Mouse (Mus musculus) hindbrain, embryonic 10.5 days (tissue): ENCODE measurements around the gene Slc22a20. TPM values are rescaled to one million over a fixed set of nuclear protein-coding genes. Genes with fewer than 3 reads are reported as not detected.

Experiments
- DNase-seq: peaks from one replicate; pipeline ENCODE4 v3.0.0-alpha.2; 2017; ENCODE audit warnings: low spot score
- H3K27ac ChIP-seq: fragments of 300-500 bp; sonication (generic); 2 replicates; pipeline ENCODE4 v1.5.1; 2016; ENCODE audit warnings: mild to moderate bottlenecking, moderate library complexity
- H3K27me3 ChIP-seq: fragments of 300-500 bp; sonication (generic); 2 replicates; pipeline ENCODE4 v1.6.1; 2016; ENCODE audit warnings: mild to moderate bottlenecking; ENCODE audit not compliant: poor library complexity, insufficient read depth, severe bottlenecking
- H3K36me3 ChIP-seq: fragments of 300-500 bp; sonication (generic); 2 replicates; pipeline ENCODE4 v1.6.1; 2016; ENCODE audit warnings: mild to moderate bottlenecking, moderate library complexity
- H3K4me1 ChIP-seq: fragments of 300-500 bp; sonication (generic); replicated peaks from 2 replicates; pipeline ENCODE4 v1.6.1; 2016; ENCODE audit warnings: mild to moderate bottlenecking
- H3K4me3 ChIP-seq: fragments of 300-500 bp; sonication (generic); 2 replicates; pipeline ENCODE4 v1.5.1; 2016; ENCODE audit warnings: mild to moderate bottlenecking, moderate library complexity
- H3K9me3 ChIP-seq: fragments of 300-500 bp; sonication (generic); 2 replicates; pipeline ENCODE4 v1.6.1; 2016; ENCODE audit warnings: mild to moderate bottlenecking, moderate library complexity
- WGBS: fragments of 180-500 bp; shearing (Covaris S2); methylation state at CpG from one replicate; pipeline ENCODE4 v1.1.7; 2016; 5-methylcytosine and 5-hydroxymethylcytosine counted together
- polyA plus RNA-seq: library from polyadenylated mRNA; unstranded; fragments of >200 nt; fragmentation: Nextera tagmentation; extraction: Ambion mirVana; gene quantifications from 2 replicates; pipeline ENCODE4 v1.2.1, GENCODE M21; 2016

The Slc22a20 gene
- polyA plus RNA-seq, 1 experiment from 2014 or later: not detected

DNA sequence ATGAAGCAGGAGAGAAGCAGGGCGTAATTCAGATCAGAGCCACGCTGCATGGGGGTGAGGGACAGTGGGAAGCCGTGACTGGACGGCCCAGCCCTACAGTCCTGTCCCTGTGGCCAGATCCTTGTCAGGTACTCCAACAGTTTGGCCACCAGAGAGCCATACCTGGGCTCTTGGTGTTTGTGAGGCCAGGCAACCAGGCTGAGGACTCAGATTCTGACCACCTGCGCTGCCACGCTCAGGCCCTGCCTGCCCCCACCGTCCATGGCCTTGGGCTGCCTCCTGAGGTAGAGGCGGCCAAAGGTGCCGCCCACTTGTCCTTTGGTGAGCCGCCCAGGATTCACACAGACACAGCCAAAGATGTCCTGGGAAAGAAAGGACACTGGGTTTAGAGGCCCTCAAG lies 45.3 kb downstream of the Slc22a20 start:
- H3K27ac ChIP-seq: no peak overlapping the region
- WGBS: 92% methylated on average over 10 of the region's 10 CpGs
- DNase-seq: no peak
- peaks cover 64% of the 10 kb centered on the region for H3K36me3 ChIP-seq
- peaks cover 21% of the 10 kb centered on the region for H3K4me1 ChIP-seq
- H3K4me3 ChIP-seq: no peak overlapping the region
- H3K27me3 ChIP-seq: no peaks in the 10 kb centered on the region
- no peaks in the 10 kb centered on the region for H3K9me3 ChIP-seq

DNA sequence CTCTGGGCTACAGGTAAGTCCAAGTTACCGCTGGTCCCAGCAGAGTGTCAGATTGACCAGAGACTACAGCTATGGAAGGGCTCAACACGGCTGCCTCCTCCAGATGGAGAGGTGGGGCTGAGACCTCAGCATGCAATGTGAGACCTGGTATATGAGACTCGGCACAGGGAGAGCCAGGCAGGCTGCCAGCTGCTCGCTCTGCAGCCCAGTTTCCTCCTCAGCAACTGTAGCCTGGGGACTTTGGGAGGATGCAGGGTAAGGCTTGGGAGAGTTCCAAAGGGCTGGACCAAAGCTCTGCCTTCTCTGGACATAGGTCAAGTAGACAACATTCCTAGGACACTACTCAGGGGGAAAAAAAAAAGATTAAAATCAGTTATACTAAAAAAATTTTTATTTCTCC lies 45.8 kb downstream of the Slc22a20 start:
- no peaks in the 10 kb centered on the region for H3K27me3 ChIP-seq
- H3K9me3 ChIP-seq: no peaks in the 10 kb centered on the region
- 82% methylated on average over 4 of the region's 4 CpGs for WGBS
- H3K4me3 ChIP-seq: no peak overlapping the region
- DNase-seq: no peak
- peaks cover 26% of the 10 kb centered on the region for H3K4me1 ChIP-seq
- no peak overlapping the region for H3K27ac ChIP-seq
- H3K36me3 ChIP-seq: peaks cover 60% of the 10 kb centered on the region

DNA sequence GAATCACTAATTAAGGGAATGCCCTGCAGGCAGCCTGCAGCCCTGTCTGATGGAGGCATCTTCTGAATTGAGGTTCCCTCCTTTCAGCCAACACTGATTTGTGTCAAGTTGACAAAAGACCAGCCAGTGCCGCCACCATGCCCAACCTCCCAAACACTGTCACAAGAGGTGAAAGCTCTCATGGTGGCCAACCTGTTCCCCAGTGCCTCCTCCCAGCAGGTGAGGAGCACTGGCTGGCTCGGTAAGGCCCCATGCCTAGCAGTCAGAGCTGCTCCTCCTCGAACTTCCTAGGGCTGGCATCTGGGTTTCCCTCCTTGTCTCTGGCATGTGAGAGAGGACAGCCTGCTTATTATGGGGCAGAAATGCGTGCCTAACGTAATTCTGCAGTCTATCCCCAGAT lies 46.2 kb downstream of the Slc22a20 start:
- H3K36me3 ChIP-seq: peaks cover 55% of the 10 kb centered on the region
- WGBS: 83% methylated on average over 5 of the region's 5 CpGs
- H3K4me3 ChIP-seq: no peak overlapping the region
- no peak overlapping the region for H3K27ac ChIP-seq
- H3K27me3 ChIP-seq: no peaks in the 10 kb centered on the region
- no peak for DNase-seq
- H3K4me1 ChIP-seq: peaks cover 31% of the 10 kb centered on the region
- H3K9me3 ChIP-seq: no peaks in the 10 kb centered on the region

DNA sequence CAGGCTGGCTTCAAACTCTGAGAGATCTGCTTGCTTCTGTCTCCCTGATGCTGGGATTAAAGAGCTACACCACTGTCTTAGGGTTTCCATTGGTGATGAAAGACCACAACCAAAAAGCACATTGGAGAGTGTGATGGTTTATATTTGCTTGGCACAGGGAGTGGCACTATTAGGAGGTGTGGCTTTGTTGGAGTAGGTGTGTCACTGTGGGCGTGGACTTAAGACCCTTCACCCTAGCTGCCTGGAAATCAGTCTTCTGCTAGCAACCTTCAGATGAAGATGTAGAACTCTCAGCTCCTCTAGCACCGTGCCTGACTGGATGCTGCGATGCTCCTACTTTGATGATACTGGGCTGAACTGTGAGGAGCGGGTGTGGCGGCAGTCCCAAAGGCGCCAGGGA lies 47.4 kb downstream of the Slc22a20 start:
- no peak overlapping the region for H3K27ac ChIP-seq
- no peak overlapping the region for H3K4me3 ChIP-seq
- DNase-seq: no peak
- peaks cover 43% of the 10 kb centered on the region for H3K36me3 ChIP-seq
- H3K9me3 ChIP-seq: no peaks in the 10 kb centered on the region
- H3K4me1 ChIP-seq: peaks cover 32% of the 10 kb centered on the region
- H3K27me3 ChIP-seq: no peaks in the 10 kb centered on the region
- 89% methylated on average over 6 of the region's 6 CpGs for WGBS

DNA sequence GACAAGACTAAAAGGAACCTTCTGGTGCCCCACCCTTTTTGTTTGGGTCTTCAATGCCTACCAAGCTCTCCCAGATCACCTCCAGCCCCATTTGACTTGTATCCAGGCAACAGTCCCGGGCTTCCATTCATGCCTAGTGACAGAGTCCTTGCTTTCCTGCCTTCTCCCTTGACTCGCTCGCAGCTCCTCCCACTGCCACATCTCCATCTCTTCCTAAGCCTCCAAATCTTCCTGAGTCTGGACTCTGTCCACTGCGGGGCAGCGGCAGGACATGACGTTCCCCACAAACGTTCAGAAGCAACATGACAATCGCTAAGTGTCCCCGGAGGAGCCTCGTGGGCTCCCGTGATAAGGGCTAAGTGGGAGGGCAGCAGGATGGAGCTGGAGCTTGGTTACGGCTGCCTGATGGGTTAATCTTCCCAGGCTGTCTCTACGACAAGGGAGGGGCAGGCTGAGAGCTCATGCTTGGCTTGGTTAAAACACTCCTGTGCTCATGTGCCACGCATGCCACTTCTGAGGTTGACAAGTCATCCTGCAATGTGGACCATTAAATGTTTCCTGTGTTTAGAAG lies 48.0 kb downstream of the Slc22a20 start:
- H3K4me1 ChIP-seq: peaks cover 32% of the 10 kb centered on the region
- peak overlapping the region; percentile 67 for H3K27ac ChIP-seq
- H3K4me3 ChIP-seq: peak overlapping the region; percentile 23; the same call in 1 of the 2 replicates
- peak; percentile 27 for DNase-seq
- H3K9me3 ChIP-seq: no peaks in the 10 kb centered on the region
- peaks cover 37% of the 10 kb centered on the region for H3K36me3 ChIP-seq
- H3K27me3 ChIP-seq: no peaks in the 10 kb centered on the region
- 34% methylated on average over 14 of the region's 14 CpGs for WGBS

DNA sequence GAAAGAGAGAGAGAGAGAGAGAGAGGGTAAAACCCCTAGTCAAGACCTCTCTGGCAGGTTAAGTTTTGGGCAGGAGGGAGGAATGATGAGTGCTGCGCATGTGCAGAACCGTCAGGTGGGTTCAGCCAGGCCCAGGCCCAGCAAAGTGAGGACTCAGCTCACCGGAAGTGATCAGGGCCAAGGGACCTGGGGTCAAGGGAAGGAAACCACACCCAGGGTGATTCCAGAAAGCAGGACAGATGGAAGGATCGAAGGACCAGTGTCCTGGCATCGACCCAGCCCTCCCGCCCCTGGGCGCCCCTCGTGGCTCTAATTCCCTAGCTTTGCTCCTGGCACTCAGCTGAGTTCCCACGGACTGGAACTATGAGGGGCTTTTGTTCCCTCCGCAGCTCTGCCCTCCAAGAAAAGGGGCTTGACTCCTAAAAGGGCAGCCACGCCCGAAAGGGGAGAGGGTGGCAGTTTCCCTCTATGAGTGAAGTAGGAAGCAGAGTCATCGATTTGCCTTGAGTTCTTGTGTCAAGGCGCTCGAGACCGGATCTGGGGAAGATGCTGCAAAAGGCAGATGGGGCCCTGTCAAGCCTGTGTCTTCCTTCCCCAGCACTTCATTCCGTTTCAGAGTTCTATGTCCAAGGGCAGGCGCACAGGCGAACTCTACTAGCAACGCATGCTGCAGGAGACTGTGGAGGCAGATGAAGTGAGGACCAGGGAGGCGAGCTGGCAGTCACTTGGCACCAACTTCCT lies 48.7 kb downstream of the Slc22a20 start:
- Histone ChIP-seq H3K27me3 (no peaks in the 10 kb centered on the region), H3K4me1 (peaks cover 32% of the 10 kb centered on the region), H3K27ac (peak overlapping the region; percentile 67), H3K4me3 (peak overlapping the region; percentile 23), H3K36me3 (peaks cover 30% of the 10 kb centered on the region), H3K9me3 (no peaks in the 10 kb centered on the region)
- WGBS: 77% methylated on average over 21 of the region's 21 CpGs
- no peak for DNase-seq

DNA sequence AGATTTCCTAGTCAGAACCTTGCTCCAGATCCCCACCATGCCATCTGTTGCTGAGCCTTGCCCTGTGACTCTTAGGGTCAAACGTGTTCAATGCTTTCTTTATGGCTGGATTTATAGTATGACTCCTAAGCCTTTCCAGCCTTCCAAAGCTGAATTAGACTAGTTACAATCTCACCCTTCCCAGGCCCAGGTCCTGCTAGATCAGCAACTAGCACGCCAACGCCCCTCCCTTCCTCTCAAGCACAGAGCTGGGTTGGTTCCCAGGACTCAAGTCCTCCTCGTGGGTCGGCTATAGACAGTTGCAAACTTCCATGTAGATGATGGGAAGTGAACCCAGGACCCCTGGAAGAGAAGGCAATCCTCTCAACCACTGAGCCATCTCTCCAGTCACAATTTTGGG lies 50.3 kb downstream of the Slc22a20 start:
- no peak overlapping the region for H3K4me3 ChIP-seq

DNA sequence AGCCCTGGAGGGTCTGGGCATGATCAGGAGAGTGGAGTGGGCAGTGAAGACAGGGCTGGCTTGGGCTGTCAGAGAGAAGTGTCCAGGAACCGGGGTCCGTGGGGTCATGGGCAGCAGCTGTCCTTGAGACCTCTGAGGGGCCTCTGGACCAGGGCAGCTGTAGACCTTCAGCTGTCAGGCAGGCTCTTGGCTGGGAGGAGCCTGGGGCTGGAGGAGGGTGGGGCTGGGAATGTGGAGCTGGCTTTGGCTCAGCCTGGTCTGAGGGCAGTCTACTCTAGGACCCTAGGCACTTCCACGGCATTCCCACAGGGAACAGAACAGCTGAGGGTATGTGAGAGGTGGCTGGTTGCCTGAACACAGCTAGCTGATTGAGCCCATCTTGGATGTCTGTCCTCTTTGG lies 50.7 kb downstream of the Slc22a20 start:
- Histone ChIP-seq H3K9me3 (no peaks in the 10 kb centered on the region), H3K36me3 (peaks cover 12% of the 10 kb centered on the region), H3K27me3 (no peaks in the 10 kb centered on the region), H3K4me1 (peaks cover 32% of the 10 kb centered on the region), H3K4me3 (no peak overlapping the region), H3K27ac (peak overlapping the region; percentile 46)
- peak; percentile 16 for DNase-seq
- WGBS: 69% methylated on average over 3 of the region's 3 CpGs

More for the DNA sequence above, 50.3 kb downstream of the Slc22a20 start:
- H3K4me1 ChIP-seq: peaks cover 32% of the 10 kb centered on the region
- WGBS: 79% methylated on average over 5 of the region's 5 CpGs
- H3K9me3 ChIP-seq: no peaks in the 10 kb centered on the region
- no peak overlapping the region for H3K27ac ChIP-seq
- no peaks in the 10 kb centered on the region for H3K27me3 ChIP-seq
- no peak for DNase-seq
- peaks cover 17% of the 10 kb centered on the region for H3K36me3 ChIP-seq

DNA sequence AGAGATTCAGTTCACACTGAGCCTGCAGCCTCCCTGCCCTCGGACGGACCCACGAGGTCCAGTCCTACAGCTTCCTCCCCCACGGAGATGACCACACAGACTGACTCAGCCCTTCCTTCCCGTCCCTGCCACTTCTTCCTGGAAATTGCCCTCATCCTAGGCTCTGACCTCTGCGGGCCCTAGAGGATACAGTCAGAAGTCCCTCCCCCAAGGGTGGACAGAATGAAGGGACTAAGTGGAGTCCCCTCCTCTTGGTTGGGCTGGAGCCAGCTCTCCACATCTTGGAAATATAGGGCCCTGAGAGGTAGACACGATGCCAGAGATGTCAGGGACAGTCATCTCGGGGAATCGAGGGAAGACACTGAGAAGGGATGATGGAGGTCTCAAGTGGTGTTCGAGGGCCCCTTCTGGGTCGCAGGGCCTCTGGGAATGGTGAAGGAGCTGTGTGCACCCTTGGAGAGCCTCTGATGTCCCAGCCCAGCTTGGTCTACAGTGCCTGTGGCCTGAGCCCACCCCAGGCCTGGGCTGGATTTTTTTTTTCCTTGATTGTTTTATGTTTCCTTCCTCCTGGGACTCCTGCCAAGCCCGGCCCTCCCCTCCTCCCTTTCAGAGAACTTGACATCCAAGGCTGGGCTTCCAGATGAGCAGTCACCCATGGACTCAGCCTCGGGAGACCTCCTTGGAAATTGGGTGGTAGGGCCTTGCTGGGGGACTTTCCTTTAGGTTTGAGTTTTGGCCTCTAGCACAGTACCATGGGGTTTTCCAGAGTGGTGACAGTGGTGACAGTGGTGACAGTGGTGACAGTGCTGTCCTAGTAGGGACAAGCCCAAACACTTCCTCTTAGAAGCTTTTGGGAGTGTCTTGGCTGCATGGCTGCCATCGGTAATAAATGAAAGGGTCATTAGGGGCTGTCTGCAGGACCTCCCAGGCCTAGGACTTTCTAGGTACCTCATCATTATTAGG lies 56.0 kb downstream of the Slc22a20 start:
- Histone ChIP-seq H3K4me3 (no peak overlapping the region), H3K36me3 (no peaks in the 10 kb centered on the region), H3K27ac (no peak overlapping the region), H3K4me1 (peaks cover 29% of the 10 kb centered on the region), H3K27me3 (peaks cover 16% of the 10 kb centered on the region), H3K9me3 (no peaks in the 10 kb centered on the region)
- 75% methylated on average over 14 of the region's 14 CpGs for WGBS
- DNase-seq: no peak

DNA sequence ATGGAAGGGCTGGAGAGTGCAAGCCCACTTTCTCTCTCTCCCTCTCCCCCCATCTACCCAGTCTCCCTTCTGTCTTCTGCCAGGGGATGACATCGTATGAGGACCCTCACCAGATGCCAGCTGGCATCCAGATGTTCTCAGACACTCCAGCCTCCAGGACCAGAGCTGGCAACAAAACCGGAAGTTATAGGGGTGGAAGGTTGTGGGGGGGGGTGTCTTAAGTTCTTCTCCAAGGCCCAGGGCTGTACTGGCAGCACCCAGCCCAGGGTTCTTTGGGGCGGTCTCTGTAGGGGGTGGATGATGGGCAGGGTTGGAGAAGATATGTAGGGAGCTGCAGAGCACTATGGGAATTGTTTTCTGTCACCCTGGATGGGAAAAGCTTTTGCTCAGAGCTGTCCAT lies 57.4 kb downstream of the Slc22a20 start:
- Histone ChIP-seq H3K9me3 (no peaks in the 10 kb centered on the region), H3K27ac (no peak overlapping the region), H3K36me3 (no peaks in the 10 kb centered on the region), H3K4me3 (no peak overlapping the region), H3K4me1 (peaks cover 39% of the 10 kb centered on the region), H3K27me3 (peaks cover 16% of the 10 kb centered on the region)
- no peak for DNase-seq
- WGBS: 69% methylated on average over 3 of the region's 3 CpGs

DNA sequence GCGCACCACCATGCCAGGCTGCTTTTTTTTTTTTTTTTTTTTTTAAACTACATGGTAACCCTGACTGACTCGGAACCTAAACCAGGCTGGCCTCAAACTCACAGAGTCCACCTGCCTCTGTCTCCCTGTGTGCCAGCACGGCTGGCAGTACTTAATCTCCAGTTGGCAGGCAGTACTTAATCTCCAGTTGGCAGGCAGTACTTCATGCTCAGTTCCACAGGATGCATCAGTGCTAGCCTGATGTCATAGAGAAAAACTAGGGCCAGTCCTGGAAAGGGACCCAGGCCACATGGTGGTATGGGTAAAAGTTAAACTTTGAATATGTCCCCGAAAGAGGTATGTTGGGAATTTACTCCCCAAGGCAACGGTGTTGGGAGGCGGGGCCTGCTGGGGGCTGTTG lies 57.8 kb downstream of the Slc22a20 start:
- Histone ChIP-seq H3K27ac (no peak overlapping the region), H3K4me1 (peaks cover 40% of the 10 kb centered on the region), H3K4me3 (no peak overlapping the region), H3K36me3 (no peaks in the 10 kb centered on the region), H3K9me3 (no peaks in the 10 kb centered on the region), H3K27me3 (peaks cover 16% of the 10 kb centered on the region)
- no peak for DNase-seq
- WGBS: 76% methylated on average over 6 of the region's 6 CpGs

DNA sequence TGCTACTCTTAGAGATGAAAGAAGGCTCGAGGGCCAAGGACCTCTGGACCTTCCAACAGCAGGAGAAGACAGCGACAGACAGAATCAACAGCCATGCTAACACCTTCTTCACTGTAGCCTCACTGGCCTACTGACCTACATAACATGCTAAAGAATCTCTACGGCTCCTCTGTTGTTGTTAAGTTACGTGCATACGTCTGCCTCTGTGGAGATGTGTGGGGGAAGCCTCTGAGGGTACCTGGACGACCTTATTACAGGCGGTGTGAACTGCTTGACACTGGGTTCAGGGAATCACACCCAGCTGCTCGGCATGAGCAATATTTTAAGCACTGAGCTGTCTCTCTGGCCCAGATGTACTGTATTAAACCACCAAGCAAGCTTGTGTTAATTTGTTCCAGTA lies 58.4 kb downstream of the Slc22a20 start:
- Histone ChIP-seq H3K27ac (no peak overlapping the region), H3K36me3 (no peaks in the 10 kb centered on the region), H3K4me1 (peaks cover 40% of the 10 kb centered on the region), H3K27me3 (peaks cover 21% of the 10 kb centered on the region), H3K9me3 (no peaks in the 10 kb centered on the region), H3K4me3 (no peak overlapping the region)
- no peak for DNase-seq
- WGBS: 72% methylated on average over 8 of the region's 8 CpGs

DNA sequence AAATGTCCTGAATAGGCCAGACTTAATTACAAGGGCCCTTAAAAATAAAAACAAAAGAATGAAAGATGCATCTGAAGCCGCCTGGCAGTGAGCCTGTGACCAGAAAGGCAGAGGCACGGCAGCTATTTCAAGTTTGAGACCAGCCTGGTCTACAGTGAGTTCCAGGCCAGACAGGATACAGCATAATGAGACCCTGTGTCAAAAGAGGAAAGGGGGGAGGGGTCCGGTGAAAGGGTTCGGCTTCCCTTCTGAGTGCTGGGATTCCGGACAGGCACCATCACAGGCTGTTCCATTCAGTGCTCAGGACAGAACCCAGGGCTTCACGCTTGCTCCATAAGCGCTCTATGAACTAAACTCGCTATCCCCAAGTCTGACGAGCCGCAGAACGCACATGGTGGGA lies 58.9 kb downstream of the Slc22a20 start:
- Histone ChIP-seq H3K27me3 (peaks cover 22% of the 10 kb centered on the region), H3K36me3 (no peaks in the 10 kb centered on the region), H3K27ac (no peak overlapping the region), H3K4me1 (peaks cover 43% of the 10 kb centered on the region), H3K4me3 (no peak overlapping the region), H3K9me3 (no peaks in the 10 kb centered on the region)
- WGBS: 75% methylated on average over 11 of the region's 11 CpGs
- DNase-seq: no peak
